Mouse (Mus musculus) lung, embryonic 16.5 days (tissue): ENCODE data around the gene Dnaic1. TPM values are rescaled to one million over a fixed set of nuclear protein-coding genes. Genes with fewer than 3 reads are reported as not detected.
A peak's percentile ranks its signal among the peaks of the same experiment; 100 is the strongest.

Source experiments
- ATAC-seq: fragments of 200-750 bp; cut with Nextera tagmentation; 2 replicates; pipeline ENCODE4 v1.8.0; 2017; ENCODE audit warnings: low read depth, mild to moderate bottlenecking, moderate library complexity
- H3K27ac ChIP-seq: fragments of 300-500 bp; sonication (generic); 2 replicates; pipeline ENCODE4 v1.5.1; 2014; ENCODE audit warnings: mild to moderate bottlenecking, control low read depth, low read length
- H3K27me3 ChIP-seq: fragments of 300-500 bp; sonication (generic); 2 replicates; pipeline ENCODE4 v1.6.1; 2014; ENCODE audit warnings: low read depth, low read length, mixed read lengths; ENCODE audit not compliant: control insufficient read depth, insufficient read depth
- H3K36me3 ChIP-seq: fragments of 300-500 bp; sonication (generic); 2 replicates; pipeline ENCODE4 v1.6.1; 2014; ENCODE audit warnings: low read length; ENCODE audit not compliant: control insufficient read depth, insufficient read depth
- H3K4me1 ChIP-seq: fragments of 300-500 bp; sonication (generic); replicated peaks from 2 replicates; pipeline ENCODE4 v1.6.1; 2014; ENCODE audit warnings: low read length, mixed read lengths; ENCODE audit not compliant: control insufficient read depth, insufficient read depth
- H3K4me2 ChIP-seq: fragments of 300-500 bp; sonication (generic); 2 replicates; pipeline ENCODE4 v1.6.1; 2014; ENCODE audit warnings: low read depth, low read length, control low read depth
- H3K4me3 ChIP-seq: fragments of 300-500 bp; sonication (generic); 2 replicates; pipeline ENCODE4 v1.5.1; 2014; ENCODE audit warnings: mild to moderate bottlenecking, low read length, control low read depth
- H3K9ac ChIP-seq: fragments of 300-500 bp; sonication (generic); 2 replicates; pipeline ENCODE4 v1.6.1; 2014; ENCODE audit warnings: low read length, control low read depth
- H3K9me3 ChIP-seq: fragments of 300-500 bp; sonication (generic); 2 replicates; pipeline ENCODE4 v1.6.1; 2016; ENCODE audit warnings: low read length; ENCODE audit not compliant: control insufficient read depth
- WGBS: fragments of 180-500 bp; shearing (Covaris S2); extraction: QIAGEN DNeasy Blood & Tissue Kit; methylation state at CpG from one replicate; pipeline ENCODE4 v1.1.7; 2014; 5-methylcytosine and 5-hydroxymethylcytosine counted together
- polyA plus RNA-seq: library from polyadenylated mRNA; unstranded; fragments of >200 nt; fragmentation: Nextera tagmentation; extraction: Ambion mirVana; gene quantifications from 2 replicates; pipeline ENCODE4 v1.2.1, GENCODE M21; 2015

The Dnaic1 gene
- polyA plus RNA-seq, 1 experiment from 2014 or later: 2.9 TPM

DNA sequence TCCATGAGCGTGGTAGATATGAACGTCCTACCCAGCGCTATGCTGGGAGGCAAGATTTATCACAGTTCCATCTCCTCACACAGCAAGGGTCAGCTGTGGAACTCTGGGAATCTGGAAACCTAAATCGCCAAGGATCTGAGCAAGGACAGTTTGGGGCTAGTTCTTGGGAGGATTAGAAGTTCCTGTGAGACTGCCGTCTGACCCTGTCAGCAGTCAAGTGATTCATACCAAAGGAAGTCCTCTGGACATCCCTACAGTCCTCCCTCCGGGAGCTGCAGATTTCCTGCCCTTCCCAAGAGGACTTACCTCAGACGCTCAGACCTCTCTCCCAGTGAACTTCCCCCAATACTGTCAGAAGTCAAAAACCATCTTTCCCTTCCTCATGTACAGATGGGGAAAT lies 66.8 kb downstream of the Dnaic1 start:
- H3K27ac ChIP-seq: peak overlapping the region; percentile 32; the same call in 1 of the 2 replicates
- no peaks in the 10 kb centered on the region for H3K36me3 ChIP-seq
- no peak overlapping the region for H3K9ac ChIP-seq
- H3K27me3 ChIP-seq: peaks cover 6% of the 10 kb centered on the region; the same call in 1 of the 2 replicates
- H3K4me3 ChIP-seq: no peak overlapping the region
- 33% methylated on average over 7 of the region's 7 CpGs for WGBS
- H3K4me1 ChIP-seq: peaks cover 14% of the 10 kb centered on the region
- H3K4me2 ChIP-seq: no peak overlapping the region
- no peak for ATAC-seq
- H3K9me3 ChIP-seq: no peaks in the 10 kb centered on the region

DNA sequence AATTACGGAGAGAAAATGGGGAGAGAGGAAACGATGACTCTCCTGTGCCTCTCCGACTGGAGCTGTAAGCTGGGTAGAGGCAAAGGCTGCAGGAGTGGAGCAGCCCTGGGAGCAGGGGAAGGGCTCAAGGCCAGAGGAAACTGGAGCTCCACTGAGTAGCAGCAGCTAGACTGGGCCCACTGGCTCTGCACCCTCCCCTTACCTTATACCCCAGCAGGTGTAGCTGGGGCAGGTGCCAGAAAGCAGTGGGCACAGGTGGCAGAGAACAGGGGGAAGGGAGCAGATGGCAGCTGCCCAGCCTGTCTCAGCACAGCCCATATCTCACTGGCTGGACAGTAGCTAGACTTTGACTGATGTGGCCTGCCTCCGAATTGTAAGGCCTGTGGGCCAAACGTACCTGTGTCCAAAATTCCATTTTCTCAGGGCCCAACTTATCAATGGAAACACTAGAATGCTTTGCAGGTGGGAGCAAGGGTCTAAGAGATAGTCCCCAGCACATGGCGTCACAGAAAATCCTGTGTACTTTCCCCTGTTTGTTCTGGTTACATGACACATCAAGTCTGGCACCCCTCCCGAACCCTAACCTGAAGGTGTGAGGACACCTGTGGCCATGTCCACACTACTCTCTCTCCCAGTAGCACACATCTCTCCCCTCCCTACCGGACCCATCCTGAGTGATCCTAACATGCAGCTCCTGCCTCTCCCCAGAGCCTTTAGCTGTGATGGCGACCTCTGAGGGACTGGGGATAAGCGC lies 67.5 kb downstream of the Dnaic1 start:
- WGBS: 71% methylated on average over 10 of the region's 10 CpGs
- peaks cover 7% of the 10 kb centered on the region for H3K4me1 ChIP-seq
- no peaks in the 10 kb centered on the region for H3K36me3 ChIP-seq
- ATAC-seq: no peak
- H3K9ac ChIP-seq: no peak overlapping the region
- no peaks in the 10 kb centered on the region for H3K9me3 ChIP-seq
- no peak overlapping the region for H3K4me3 ChIP-seq
- H3K27me3 ChIP-seq: peaks cover 6% of the 10 kb centered on the region; the same call in 1 of the 2 replicates
- no peak overlapping the region for H3K4me2 ChIP-seq
- H3K27ac ChIP-seq: peak overlapping the region; percentile 32; the same call in 1 of the 2 replicates

DNA sequence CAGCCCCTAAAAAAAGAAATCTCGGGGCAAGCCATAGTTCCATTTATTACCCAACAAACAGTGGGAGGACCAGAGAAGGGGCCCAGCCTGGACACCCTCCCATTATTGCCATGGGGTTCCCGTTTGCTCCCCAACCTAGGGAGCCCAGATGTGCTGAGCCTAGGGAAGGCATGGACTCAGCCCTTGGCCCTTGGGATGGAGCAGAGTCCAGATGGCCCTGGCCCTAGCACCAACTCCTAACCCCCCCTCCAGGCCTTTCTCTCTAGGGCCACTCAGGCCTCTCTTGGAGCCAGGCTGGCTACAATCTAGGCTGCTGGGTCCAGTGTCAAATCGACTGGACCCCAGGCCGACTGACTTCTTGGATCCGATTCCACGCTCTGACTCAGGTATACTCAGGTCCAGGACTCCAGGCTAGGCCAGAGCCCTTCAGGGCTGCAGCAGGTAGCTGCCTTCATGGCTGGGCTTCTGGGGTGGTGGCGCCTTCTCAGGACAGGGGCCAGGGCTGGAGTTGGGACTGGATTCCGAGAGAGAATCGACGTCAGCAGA lies 68.7 kb downstream of the Dnaic1 start:
- no peak overlapping the region for H3K4me2 ChIP-seq

DNA sequence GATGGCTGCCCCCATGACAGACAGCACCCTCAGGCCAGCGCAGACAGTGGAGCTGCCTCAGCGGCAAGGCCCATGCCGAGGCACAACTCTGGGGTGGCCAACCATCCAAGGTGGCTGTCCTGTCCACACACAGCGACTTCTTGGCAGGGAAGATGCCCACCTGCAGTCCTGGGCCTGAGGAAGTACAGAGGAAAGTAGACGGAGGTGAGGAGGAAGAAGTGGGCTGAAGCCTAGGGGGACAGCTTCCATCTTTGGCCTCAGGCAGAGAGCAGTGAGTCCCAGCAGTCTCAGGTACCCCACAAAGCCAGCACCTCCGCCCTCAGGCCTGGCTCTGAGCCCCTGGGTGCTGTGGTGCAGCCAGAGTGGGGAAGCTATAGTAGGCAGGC lies 69.2 kb downstream of the Dnaic1 start:
- Histone ChIP-seq H3K9me3 (no peaks in the 10 kb centered on the region), H3K27ac (no peak overlapping the region), H3K4me2 (no peak overlapping the region), H3K9ac (no peak overlapping the region), H3K4me1 (peaks cover 3% of the 10 kb centered on the region; the same call in 1 of the 2 replicates), H3K4me3 (no peak overlapping the region), H3K27me3 (peaks cover 6% of the 10 kb centered on the region; the same call in 1 of the 2 replicates), H3K36me3 (no peaks in the 10 kb centered on the region)
- no peak for ATAC-seq
- WGBS: 88% methylated on average over 6 of the region's 6 CpGs

More for the DNA sequence above, 68.7 kb downstream of the Dnaic1 start:
- 88% methylated on average over 10 of the region's 10 CpGs for WGBS
- no peak overlapping the region for H3K9ac ChIP-seq
- peaks cover 6% of the 10 kb centered on the region; the same call in 1 of the 2 replicates for H3K27me3 ChIP-seq
- H3K4me3 ChIP-seq: no peak overlapping the region
- no peak for ATAC-seq
- H3K27ac ChIP-seq: no peak overlapping the region
- H3K4me1 ChIP-seq: peaks cover 3% of the 10 kb centered on the region; the same call in 1 of the 2 replicates
- H3K36me3 ChIP-seq: no peaks in the 10 kb centered on the region
- no peaks in the 10 kb centered on the region for H3K9me3 ChIP-seq

DNA sequence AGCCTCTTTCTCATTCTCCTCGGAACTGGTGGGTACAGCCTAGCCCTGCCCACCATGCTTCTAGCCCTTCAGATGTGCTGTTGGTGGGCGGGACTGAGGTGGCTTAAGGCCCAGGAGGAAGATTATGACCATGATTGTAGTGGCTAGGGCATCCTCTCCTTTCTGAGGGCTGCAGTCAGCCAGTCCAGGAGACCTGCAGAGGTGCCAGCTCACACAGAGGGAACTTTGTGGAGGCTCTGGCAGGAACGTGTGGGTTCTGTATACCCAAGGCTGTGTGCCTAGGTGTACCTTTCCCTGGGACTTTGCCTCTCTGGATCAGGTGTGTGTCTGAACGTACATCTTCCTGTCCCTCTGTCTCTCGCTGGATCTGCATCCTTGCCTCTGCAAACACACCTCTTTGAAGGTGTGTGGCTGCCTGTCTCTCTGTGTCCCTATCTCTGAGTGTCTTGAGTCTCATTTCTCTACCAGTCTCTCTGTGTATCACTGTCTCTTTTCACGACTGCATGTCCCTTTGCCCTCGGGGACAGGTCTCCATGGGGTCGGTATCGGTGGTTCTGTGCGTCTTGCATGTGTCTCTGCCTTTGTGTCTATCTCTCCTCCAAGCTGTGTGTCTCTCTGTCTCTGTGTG lies 69.8 kb downstream of the Dnaic1 start:
- ATAC-seq: no peak; the same call in 1 of the 2 replicates
- Histone ChIP-seq H3K9me3 (no peaks in the 10 kb centered on the region), H3K4me2 (peak overlapping the region; percentile 94), H3K36me3 (no peaks in the 10 kb centered on the region), H3K9ac (peak overlapping the region; percentile 68), H3K4me3 (peak overlapping the region; percentile 53), H3K4me1 (peaks cover 3% of the 10 kb centered on the region; the same call in 1 of the 2 replicates), H3K27ac (no peak overlapping the region), H3K27me3 (peaks cover 6% of the 10 kb centered on the region; the same call in 1 of the 2 replicates)
- 20% methylated on average over 10 of the region's 10 CpGs for WGBS

DNA sequence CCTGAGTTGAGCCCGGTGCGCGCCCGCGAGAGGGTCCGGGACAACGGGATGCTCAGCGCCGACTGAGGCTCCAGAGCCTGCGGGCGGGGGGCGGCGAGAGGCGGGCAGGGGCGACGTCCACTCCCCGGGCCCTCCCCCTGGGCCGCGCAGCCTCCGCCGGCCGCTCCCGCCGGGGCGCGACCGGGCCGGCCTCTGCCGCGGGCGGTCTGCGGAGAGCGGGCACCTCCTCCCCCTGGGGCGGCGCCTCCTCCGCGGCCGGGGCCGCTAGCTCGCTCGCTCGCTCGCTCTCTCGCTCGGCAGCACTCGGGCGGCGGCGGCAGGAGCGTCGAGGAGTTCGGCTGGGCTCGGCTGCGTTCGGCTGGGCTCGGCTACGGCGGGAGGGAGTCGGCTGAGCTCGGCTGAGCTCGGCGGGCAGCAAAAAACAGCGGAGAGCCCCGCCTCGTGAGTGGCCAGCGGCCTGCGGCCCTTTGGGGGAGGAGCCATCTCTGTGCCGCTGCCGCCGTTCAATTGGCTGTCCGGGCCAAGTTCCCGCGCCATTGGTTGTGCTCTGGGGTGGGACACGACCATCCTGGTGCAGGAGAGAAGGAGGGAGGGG lies 70.4 kb downstream of the Dnaic1 start, which contains the start of gene Enho:
Enho (minus strand) TSS at position 412 of the 595 bp plus-strand sequence.
- Histone ChIP-seq H3K9ac (peak within 1 kb of the TSS; percentile 68), H3K4me3 (peak within 1 kb of the TSS; percentile 53), H3K27ac (no peak within 1 kb of the TSS), H3K36me3 (no peaks in the 10 kb centered on the region), H3K27me3 (peaks cover 6% of the 10 kb centered on the region; the same call in 1 of the 2 replicates), H3K4me2 (peak within 1 kb of the TSS; percentile 94), H3K4me1 (peaks cover 3% of the 10 kb centered on the region; the same call in 1 of the 2 replicates), H3K9me3 (no peaks in the 10 kb centered on the region)
- peak; percentile 94 for ATAC-seq
- WGBS: under 1% methylated on average over 58 of the region's 74 CpGs

DNA sequence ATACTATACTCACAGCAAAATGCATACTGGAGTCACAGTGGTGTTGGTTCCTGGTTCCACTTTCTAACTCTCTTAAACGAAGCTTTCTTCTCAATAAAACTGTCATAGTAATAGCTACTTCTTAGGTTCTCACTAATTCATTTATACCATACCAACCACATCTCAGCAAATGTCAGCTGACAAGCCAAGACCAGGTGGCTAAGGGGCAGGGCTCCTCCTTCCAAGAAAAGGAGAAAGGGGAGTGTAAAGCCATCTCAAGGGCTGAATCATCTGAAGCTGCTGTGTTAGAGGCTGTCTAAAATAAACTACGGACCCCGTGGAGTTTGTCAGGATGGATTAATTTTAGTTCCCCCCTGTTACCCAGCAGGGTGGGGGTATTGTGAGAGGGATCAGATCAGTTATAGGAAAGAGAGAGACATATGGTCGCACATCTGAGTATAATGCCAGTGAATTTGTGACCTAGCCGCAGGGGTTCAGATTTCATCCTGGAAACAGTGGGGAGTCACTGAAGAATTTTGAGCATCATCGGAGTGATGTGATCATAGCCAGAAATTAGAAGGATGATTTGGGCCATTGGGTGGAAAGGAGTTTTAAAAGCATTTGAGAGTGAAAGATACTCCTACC lies 71.7 kb downstream of the Dnaic1 start:
- H3K4me1 ChIP-seq: peaks cover 3% of the 10 kb centered on the region; the same call in 1 of the 2 replicates
- 82% methylated on average over 6 of the region's 6 CpGs for WGBS

DNA sequence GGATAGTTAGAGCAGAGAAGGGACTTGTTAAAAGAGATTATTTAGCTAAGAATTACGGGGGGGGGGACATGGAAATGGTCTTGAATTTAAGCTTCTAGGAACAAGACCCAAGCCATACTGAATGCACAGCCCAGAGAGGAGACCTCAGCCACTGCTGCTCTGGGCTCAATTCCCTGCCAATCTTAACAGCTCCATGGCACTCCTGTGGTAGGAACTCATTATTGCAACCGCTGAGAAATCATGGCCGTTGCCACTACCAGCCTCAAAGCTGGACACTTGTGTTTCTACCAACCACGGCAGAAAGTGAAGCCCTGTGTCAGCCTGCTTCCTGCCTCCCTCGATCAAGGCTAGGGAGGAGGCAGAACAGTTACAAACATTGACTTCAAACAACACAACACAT lies 75.9 kb downstream of the Dnaic1 start:
- no peak overlapping the region for H3K9ac ChIP-seq
- peak; percentile 47; the same call in 1 of the 2 replicates for ATAC-seq
- H3K27ac ChIP-seq: no peak overlapping the region
- no peak overlapping the region for H3K4me2 ChIP-seq
- no peaks in the 10 kb centered on the region for H3K9me3 ChIP-seq
- H3K27me3 ChIP-seq: no peaks in the 10 kb centered on the region
- no peaks in the 10 kb centered on the region for H3K4me1 ChIP-seq
- H3K4me3 ChIP-seq: no peak overlapping the region
- 19% methylated on average over 5 of the region's 5 CpGs for WGBS
- H3K36me3 ChIP-seq: no peaks in the 10 kb centered on the region

More for the DNA sequence above, 71.7 kb downstream of the Dnaic1 start:
- H3K27ac ChIP-seq: no peak overlapping the region
- H3K4me2 ChIP-seq: no peak overlapping the region
- no peak overlapping the region for H3K9ac ChIP-seq
- no peak overlapping the region for H3K4me3 ChIP-seq
- ATAC-seq: no peak
- peaks cover 6% of the 10 kb centered on the region; the same call in 1 of the 2 replicates for H3K27me3 ChIP-seq
- H3K36me3 ChIP-seq: no peaks in the 10 kb centered on the region
- no peaks in the 10 kb centered on the region for H3K9me3 ChIP-seq
